Mouse (Mus musculus): ENCODE data around the gene Prss8. TPM values are rescaled to one million over a fixed set of nuclear protein-coding genes. Genes with fewer than 3 reads are reported as not detected.
A peak's percentile ranks its signal among the peaks of the same experiment; 100 is the strongest.
"Not testable (repeated sequence)": the region's sequence is repeated elsewhere in the genome, so short reads cannot be mapped to it uniquely, and the experiment has no call there.

The Prss8 gene
- polyA plus RNA-seq, 1 experiment from 2014 or later, result 0.96 TPM

DNA sequence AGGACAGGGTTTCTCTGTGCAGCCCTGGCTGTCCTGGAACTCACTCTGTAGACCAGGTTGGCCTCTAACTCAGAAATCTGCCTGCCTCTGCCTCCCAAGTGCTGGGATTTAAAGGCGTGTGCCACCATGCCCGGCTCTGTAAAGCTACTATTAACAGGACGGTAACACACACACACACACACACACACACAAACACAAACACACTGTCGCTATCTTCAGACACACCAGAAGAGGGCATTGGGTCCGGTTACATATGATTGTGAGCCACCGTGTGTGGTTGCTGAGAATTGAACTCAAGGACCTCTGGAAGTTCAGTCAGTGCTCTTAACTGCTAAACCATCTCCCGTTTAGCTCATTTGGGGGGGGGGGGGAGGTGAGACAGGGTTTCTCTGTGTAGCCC lies 34.0 kb downstream of the Prss8 start:
- not testable (repeated sequence) for H3K27ac ChIP-seq (ENCODE audit: low read depth, low read length); ATAC-seq (replicated peaks; ENCODE audit: insufficient number of reproducible peaks, low FRiP score, low TSS enrichment)

DNA sequence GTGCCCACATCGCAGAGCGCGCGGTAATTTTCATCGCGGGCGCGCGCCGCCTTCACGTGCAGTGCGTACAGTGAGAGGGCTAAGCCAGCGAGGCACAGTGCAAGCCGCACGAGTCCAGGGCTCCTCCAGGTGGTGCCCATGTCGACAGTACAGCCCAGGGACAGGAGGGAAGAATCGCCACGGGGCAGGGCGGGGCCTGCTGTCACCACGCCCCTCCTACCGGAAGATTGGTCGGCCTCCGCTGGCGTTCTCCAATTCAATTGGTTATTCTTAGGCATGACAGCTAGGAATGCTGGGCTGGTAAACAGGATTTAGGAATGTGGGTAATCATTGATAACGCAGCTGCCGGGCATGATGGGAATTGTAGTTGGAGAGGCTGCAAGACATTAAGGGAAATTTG lies 34.5 kb downstream of the Prss8 start, which contains the start of the genes Gm21974 and Vkorc1:
Gene Gm21974 (minus strand): TSS at position 13 of the 400 bp plus-strand sequence.
Gene Vkorc1 (minus strand): TSS at position 176 of the 400 bp plus-strand sequence.
- Histone ChIP-seq H3K4me3 (ENCODE audit: low read depth, low read length) (peak within 1 kb of the TSS; percentile 56), H3K9ac (ENCODE audit: low read depth, low read length) (peak within 1 kb of the TSS; percentile 73), H3K9me3 (replicated peaks; ENCODE audit: control insufficient read depth, low read length) (no peaks in the 10 kb centered on the region), H3K27ac (ENCODE audit: low read depth, low read length) (peak within 1 kb of the TSS; percentile 84), H3K36me3 (ENCODE audit: control insufficient read depth, insufficient read depth, low read length) (no peaks in the 10 kb centered on the region), H3K4me1 (ENCODE audit: control insufficient read depth, insufficient read depth, low read length) (peaks cover 10% of the 10 kb centered on the region; the same call in 1 of the 2 replicates), H3K4me2 (peak within 1 kb of the TSS; percentile 92), H3K27me3 (ENCODE audit: control insufficient read depth, insufficient read depth, low read length) (no peaks in the 10 kb centered on the region)
- 0% methylated on average over 26 of the region's 26 CpGs for WGBS (ENCODE audit: insufficient replicate concordance)
- peak; percentile 93 for ATAC-seq (replicated peaks; ENCODE audit: insufficient number of reproducible peaks, low FRiP score, low TSS enrichment)

More for the DNA sequence above, 34.0 kb downstream of the Prss8 start:
- H3K36me3 ChIP-seq (ENCODE audit: control insufficient read depth, insufficient read depth, low read length); H3K9ac ChIP-seq (ENCODE audit: low read depth, low read length); H3K9me3 ChIP-seq (replicated peaks; ENCODE audit: control insufficient read depth, low read length); H3K4me3 ChIP-seq (ENCODE audit: low read depth, low read length); H3K4me1 ChIP-seq (ENCODE audit: control insufficient read depth, insufficient read depth, low read length); H3K27me3 ChIP-seq (ENCODE audit: control insufficient read depth, insufficient read depth, low read length): not testable (repeated sequence)
- WGBS (ENCODE audit: insufficient replicate concordance), result 62% methylated on average over 7 of the region's 7 CpGs
- H3K4me2 ChIP-seq, result peak overlapping the region; percentile 92

DNA sequence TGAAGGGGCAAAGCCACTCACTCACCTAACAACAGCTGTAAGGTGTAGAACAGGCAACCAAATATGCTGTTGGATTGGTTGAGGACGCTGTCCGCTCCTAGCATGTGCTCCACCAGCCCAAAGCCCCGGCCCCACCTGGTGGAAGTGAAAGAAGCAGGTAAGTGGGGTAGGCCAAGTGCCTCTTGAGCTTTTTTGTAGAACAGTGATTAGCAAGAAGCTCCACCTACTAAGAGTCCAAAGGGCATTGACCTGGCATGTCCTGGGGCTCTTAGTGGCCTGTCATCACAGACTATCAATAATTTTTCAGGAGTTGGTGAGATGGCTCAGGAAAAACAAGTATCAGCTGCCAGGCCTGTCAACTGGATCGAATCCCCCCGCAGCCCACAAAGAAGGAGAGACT lies 35.4 kb downstream of the Prss8 start:
- ATAC-seq (replicated peaks; ENCODE audit: insufficient number of reproducible peaks, low FRiP score, low TSS enrichment), result no peak
- no peak overlapping the region for H3K27ac ChIP-seq (ENCODE audit: low read depth, low read length)
- H3K9ac ChIP-seq (ENCODE audit: low read depth, low read length), result peak overlapping the region; percentile 73
- peak overlapping the region; percentile 56 for H3K4me3 ChIP-seq (ENCODE audit: low read depth, low read length)
- peak overlapping the region; percentile 92 for H3K4me2 ChIP-seq
- peaks cover 3% of the 10 kb centered on the region; the same call in 1 of the 2 replicates for H3K36me3 ChIP-seq (ENCODE audit: control insufficient read depth, insufficient read depth, low read length)
- H3K27me3 ChIP-seq (ENCODE audit: control insufficient read depth, insufficient read depth, low read length), result no peaks in the 10 kb centered on the region
- no peaks in the 10 kb centered on the region for H3K9me3 ChIP-seq (replicated peaks; ENCODE audit: control insufficient read depth, low read length)
- peaks cover 7% of the 10 kb centered on the region; the same call in 1 of the 2 replicates for H3K4me1 ChIP-seq (ENCODE audit: control insufficient read depth, insufficient read depth, low read length)
- WGBS (ENCODE audit: insufficient replicate concordance), result 79% methylated on average over 5 of the region's 5 CpGs

DNA sequence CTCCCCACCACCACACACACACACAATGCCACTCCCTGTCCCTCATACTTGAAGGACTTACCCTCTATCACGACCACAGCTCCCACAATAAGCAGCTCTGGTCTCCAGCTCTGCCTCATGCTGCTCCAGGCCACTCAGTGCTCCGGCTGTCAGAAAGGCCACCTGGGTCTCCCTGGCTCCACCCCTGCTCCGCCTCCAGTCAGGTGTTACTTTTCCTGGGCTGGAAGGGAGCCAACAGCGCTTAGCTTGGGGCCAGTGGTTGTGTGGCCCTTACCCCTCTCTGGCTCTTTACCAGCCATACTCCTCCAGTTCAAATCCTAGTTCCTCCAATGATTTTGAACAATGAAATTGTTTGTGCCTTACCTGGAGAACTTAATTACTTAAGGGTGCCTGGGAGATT lies 39.1 kb downstream of the Prss8 start, which contains the start of gene Prss53:
Gene Prss53 (minus strand): TSS at position 173 of the 400 bp plus-strand sequence.
- H3K9ac ChIP-seq (ENCODE audit: low read depth, low read length), result no peak within 1 kb of the TSS
- ATAC-seq (replicated peaks; ENCODE audit: insufficient number of reproducible peaks, low FRiP score, low TSS enrichment), result no peak
- no peaks in the 10 kb centered on the region for H3K27me3 ChIP-seq (ENCODE audit: control insufficient read depth, insufficient read depth, low read length)
- H3K36me3 ChIP-seq (ENCODE audit: control insufficient read depth, insufficient read depth, low read length), result peaks cover 17% of the 10 kb centered on the region
- H3K9me3 ChIP-seq (replicated peaks; ENCODE audit: control insufficient read depth, low read length), result no peaks in the 10 kb centered on the region
- 30% methylated on average over 4 of the region's 4 CpGs for WGBS (ENCODE audit: insufficient replicate concordance)
- no peak within 1 kb of the TSS for H3K27ac ChIP-seq (ENCODE audit: low read depth, low read length)
- H3K4me3 ChIP-seq (ENCODE audit: low read depth, low read length), result no peak within 1 kb of the TSS
- peaks cover 7% of the 10 kb centered on the region; the same call in 1 of the 2 replicates for H3K4me1 ChIP-seq (ENCODE audit: control insufficient read depth, insufficient read depth, low read length)
- no peak within 1 kb of the TSS for H3K4me2 ChIP-seq

DNA sequence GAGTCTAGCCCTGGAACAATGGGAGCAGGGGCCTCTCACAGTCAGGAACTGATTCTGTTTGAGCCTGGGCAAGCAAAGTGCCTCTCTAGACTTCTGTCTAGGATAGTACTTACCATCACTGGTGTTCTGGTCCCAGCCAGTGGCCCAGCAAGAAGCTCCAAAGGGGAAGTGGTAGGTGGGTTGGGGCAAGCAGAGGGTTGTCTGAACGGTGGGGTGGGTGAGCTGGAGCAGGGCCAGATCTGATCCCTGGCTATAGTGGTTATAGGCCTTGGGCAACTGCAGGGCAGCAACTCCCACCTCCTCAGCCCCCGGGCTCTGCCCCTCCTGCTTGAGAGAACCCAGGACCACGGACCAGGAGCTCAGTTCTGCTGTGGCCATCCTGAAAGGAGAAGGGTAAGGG lies 41.1 kb downstream of the Prss8 start:
- Histone ChIP-seq H3K9me3 (replicated peaks; ENCODE audit: control insufficient read depth, low read length) (no peaks in the 10 kb centered on the region), H3K27me3 (ENCODE audit: control insufficient read depth, insufficient read depth, low read length) (no peaks in the 10 kb centered on the region), H3K4me3 (ENCODE audit: low read depth, low read length) (no peak overlapping the region), H3K36me3 (ENCODE audit: control insufficient read depth, insufficient read depth, low read length) (peaks cover 28% of the 10 kb centered on the region), H3K4me1 (ENCODE audit: control insufficient read depth, insufficient read depth, low read length) (peaks cover under 1% of the 10 kb centered on the region), H3K9ac (ENCODE audit: low read depth, low read length) (no peak overlapping the region), H3K4me2 (no peak overlapping the region), H3K27ac (ENCODE audit: low read depth, low read length) (no peak overlapping the region)
- WGBS (ENCODE audit: insufficient replicate concordance), result 76% methylated on average over 3 of the region's 3 CpGs
- no peak for ATAC-seq (replicated peaks; ENCODE audit: insufficient number of reproducible peaks, low FRiP score, low TSS enrichment)

DNA sequence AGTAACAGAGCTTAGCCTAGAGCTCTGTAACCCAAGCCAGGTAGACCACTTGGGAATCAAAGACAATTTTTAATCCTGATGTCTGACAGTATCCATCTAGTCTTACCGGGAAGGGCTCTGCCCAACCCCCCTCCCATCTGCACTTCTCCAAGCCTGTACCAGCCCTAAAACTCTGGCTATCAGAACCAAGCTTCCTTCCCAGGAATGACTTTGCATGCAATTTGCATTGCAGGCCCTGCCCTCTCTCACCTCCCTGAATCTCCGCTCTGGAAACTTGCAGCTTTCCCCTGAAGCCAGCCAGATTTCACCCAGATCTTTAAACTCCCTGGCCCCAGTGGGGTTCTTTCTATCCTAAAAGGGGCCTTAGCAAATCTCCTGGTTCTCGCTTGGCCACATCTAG lies 42.1 kb downstream of the Prss8 start:
- peaks cover 38% of the 10 kb centered on the region for H3K36me3 ChIP-seq (ENCODE audit: control insufficient read depth, insufficient read depth, low read length)

DNA sequence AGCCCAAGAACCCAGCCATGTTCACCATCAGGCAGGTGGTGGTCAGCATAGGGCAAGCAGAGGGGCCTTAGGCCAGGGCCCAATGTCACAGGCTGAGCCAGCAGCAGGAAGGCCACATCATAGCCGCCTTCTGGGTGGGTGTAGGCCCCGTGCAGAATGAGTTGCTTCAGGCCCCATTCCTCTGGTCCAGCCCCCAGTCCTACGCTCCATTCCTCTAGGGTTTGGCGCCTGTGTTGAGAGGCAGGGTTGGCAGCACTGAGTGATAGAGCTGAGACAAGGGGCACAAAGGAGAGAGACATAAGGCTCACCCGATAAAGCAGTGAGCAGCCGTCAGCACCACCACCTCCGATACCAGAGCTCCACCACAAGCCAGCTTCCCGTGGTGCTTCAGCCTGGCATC lies 42.7 kb downstream of the Prss8 start:
- Histone ChIP-seq H3K9me3 (replicated peaks; ENCODE audit: control insufficient read depth, low read length) (no peaks in the 10 kb centered on the region), H3K9ac (ENCODE audit: low read depth, low read length) (no peak overlapping the region), H3K36me3 (ENCODE audit: control insufficient read depth, insufficient read depth, low read length) (peaks cover 44% of the 10 kb centered on the region)

More for the DNA sequence above, 42.1 kb downstream of the Prss8 start:
- H3K27ac ChIP-seq (ENCODE audit: low read depth, low read length), result no peak overlapping the region
- no peak for ATAC-seq (replicated peaks; ENCODE audit: insufficient number of reproducible peaks, low FRiP score, low TSS enrichment)
- peaks cover 6% of the 10 kb centered on the region for H3K4me1 ChIP-seq (ENCODE audit: control insufficient read depth, insufficient read depth, low read length)
- H3K9ac ChIP-seq (ENCODE audit: low read depth, low read length), result no peak overlapping the region
- H3K27me3 ChIP-seq (ENCODE audit: control insufficient read depth, insufficient read depth, low read length), result no peaks in the 10 kb centered on the region
- H3K4me3 ChIP-seq (ENCODE audit: low read depth, low read length), result no peak overlapping the region
- no peak overlapping the region for H3K4me2 ChIP-seq
- 84% methylated on average over 3 of the region's 3 CpGs for WGBS (ENCODE audit: insufficient replicate concordance)
- no peaks in the 10 kb centered on the region for H3K9me3 ChIP-seq (replicated peaks; ENCODE audit: control insufficient read depth, low read length)

DNA sequence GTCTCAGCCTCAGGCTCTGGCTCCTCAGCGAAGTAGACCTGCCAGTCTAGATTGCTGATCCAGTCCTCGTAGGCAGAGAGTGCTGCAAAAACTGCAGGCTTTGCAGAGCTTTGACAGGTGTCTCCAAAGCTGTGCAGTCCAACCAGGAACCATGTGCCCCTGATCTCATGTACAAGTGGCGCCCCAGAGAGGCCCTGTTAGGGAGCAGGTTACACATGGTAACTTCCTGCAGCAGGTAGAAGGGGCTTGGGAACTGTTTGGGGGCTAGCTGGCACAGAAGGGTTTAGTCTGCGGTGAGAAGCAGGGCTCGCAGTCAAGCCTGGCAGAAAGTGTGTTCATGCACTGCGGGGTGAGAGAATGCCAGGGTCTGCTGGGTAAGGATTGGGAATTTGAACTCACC lies 43.4 kb downstream of the Prss8 start:
- Histone ChIP-seq H3K4me2 (no peak overlapping the region), H3K9me3 (replicated peaks; ENCODE audit: control insufficient read depth, low read length) (no peaks in the 10 kb centered on the region), H3K4me1 (ENCODE audit: control insufficient read depth, insufficient read depth, low read length) (peaks cover 6% of the 10 kb centered on the region), H3K27ac (ENCODE audit: low read depth, low read length) (no peak overlapping the region), H3K36me3 (ENCODE audit: control insufficient read depth, insufficient read depth, low read length) (peaks cover 50% of the 10 kb centered on the region), H3K4me3 (ENCODE audit: low read depth, low read length) (no peak overlapping the region), H3K27me3 (ENCODE audit: control insufficient read depth, insufficient read depth, low read length) (no peaks in the 10 kb centered on the region), H3K9ac (ENCODE audit: low read depth, low read length) (no peak overlapping the region)
- ATAC-seq (replicated peaks; ENCODE audit: insufficient number of reproducible peaks, low FRiP score, low TSS enrichment), result no peak
- WGBS (ENCODE audit: insufficient replicate concordance), result 92% methylated on average over 6 of the region's 6 CpGs

More for the DNA sequence above, 42.7 kb downstream of the Prss8 start:
- Histone ChIP-seq H3K4me1 (ENCODE audit: control insufficient read depth, insufficient read depth, low read length) (peaks cover 6% of the 10 kb centered on the region), H3K27me3 (ENCODE audit: control insufficient read depth, insufficient read depth, low read length) (no peaks in the 10 kb centered on the region), H3K27ac (ENCODE audit: low read depth, low read length) (no peak overlapping the region), H3K4me2 (no peak overlapping the region), H3K4me3 (ENCODE audit: low read depth, low read length) (no peak overlapping the region)
- 86% methylated on average over 8 of the region's 8 CpGs for WGBS (ENCODE audit: insufficient replicate concordance)
- no peak for ATAC-seq (replicated peaks; ENCODE audit: insufficient number of reproducible peaks, low FRiP score, low TSS enrichment)

DNA sequence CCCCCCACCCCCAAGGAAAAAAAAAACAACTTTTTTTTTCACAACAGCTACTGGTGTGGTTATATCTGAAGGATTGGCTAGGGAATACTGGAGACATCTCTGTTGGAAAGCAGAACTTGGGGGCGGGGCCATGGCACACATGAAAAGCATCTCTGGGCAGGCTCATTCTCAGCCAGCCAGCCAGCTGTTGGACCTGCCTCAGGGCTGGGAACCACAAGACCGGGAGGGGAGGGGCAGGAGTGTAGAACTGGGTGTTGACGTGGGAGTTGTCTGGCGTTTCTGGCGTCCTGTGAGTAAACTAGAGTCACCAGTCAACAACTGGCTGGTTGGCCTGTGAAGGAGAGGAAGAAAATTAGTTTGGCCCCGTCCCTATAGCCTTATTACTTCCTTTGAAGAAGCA lies 44.0 kb downstream of the Prss8 start:
- H3K9me3 ChIP-seq (replicated peaks; ENCODE audit: control insufficient read depth, low read length), result no peaks in the 10 kb centered on the region
- no peak overlapping the region for H3K4me3 ChIP-seq (ENCODE audit: low read depth, low read length)
- H3K27ac ChIP-seq (ENCODE audit: low read depth, low read length), result no peak overlapping the region
- H3K9ac ChIP-seq (ENCODE audit: low read depth, low read length), result no peak overlapping the region
- no peak for ATAC-seq (replicated peaks; ENCODE audit: insufficient number of reproducible peaks, low FRiP score, low TSS enrichment)
- H3K27me3 ChIP-seq (ENCODE audit: control insufficient read depth, insufficient read depth, low read length), result no peaks in the 10 kb centered on the region
- peaks cover 6% of the 10 kb centered on the region for H3K4me1 ChIP-seq (ENCODE audit: control insufficient read depth, insufficient read depth, low read length)
- no peak overlapping the region for H3K4me2 ChIP-seq
- peaks cover 56% of the 10 kb centered on the region for H3K36me3 ChIP-seq (ENCODE audit: control insufficient read depth, insufficient read depth, low read length)
- 64% methylated on average over 6 of the region's 6 CpGs for WGBS (ENCODE audit: insufficient replicate concordance)
